Mouse (Mus musculus): ENCODE measurements around the gene Rnf181. TPM values are rescaled to one million over a fixed set of nuclear protein-coding genes. Genes with fewer than 3 reads are reported as not detected.

Rnf181 gene
- polyA plus RNA-seq, 1 experiment from 2014 or later: 116 TPM

DNA sequence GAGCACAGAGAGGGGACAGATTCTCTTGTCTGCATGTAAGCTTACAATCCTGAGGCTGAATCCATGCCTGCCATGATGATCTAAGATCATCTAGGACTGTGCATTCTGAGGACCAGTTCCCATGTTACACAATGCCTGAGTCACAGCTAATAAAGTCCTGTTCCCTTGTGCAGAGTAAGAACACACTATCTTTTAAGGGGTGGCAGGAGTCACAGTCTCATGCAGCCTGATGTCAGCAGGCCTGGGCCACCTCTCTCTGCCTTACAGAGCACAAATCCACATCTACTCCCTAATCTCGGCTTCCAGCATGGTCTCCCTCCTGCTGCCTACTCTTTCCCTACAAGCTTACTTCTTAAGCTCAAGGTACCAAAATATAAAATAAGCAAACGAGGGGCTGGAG lies 51.4 kb downstream of the Rnf181 start:
- no peak overlapping the region for H3K4me2 ChIP-seq
- no peak overlapping the region for H3K27ac ChIP-seq (ENCODE audit: low read depth)
- H3K36me3 ChIP-seq (ENCODE audit: insufficient read depth): peaks cover 55% of the 10 kb centered on the region
- H3K4me3 ChIP-seq (ENCODE audit: low read depth, low read length): no peak overlapping the region
- no peak for ATAC-seq (ENCODE audit: insufficient read depth)
- H3K9me3 ChIP-seq (ENCODE audit: low read depth, low read length): no peaks in the 10 kb centered on the region
- 72% methylated on average over 2 of the region's 2 CpGs for WGBS
- H3K27me3 ChIP-seq (ENCODE audit: insufficient read depth, low read length): no peaks in the 10 kb centered on the region
- no peak for TF ChIP-seq CTCF (IDR thresholded peaks at IDR 0.05; ENCODE audit: low read depth)
- no peaks in the 10 kb centered on the region for H3K4me1 ChIP-seq (ENCODE audit: insufficient read depth)
- no peak overlapping the region for H3K9ac ChIP-seq
- no peak for DNase-seq

DNA sequence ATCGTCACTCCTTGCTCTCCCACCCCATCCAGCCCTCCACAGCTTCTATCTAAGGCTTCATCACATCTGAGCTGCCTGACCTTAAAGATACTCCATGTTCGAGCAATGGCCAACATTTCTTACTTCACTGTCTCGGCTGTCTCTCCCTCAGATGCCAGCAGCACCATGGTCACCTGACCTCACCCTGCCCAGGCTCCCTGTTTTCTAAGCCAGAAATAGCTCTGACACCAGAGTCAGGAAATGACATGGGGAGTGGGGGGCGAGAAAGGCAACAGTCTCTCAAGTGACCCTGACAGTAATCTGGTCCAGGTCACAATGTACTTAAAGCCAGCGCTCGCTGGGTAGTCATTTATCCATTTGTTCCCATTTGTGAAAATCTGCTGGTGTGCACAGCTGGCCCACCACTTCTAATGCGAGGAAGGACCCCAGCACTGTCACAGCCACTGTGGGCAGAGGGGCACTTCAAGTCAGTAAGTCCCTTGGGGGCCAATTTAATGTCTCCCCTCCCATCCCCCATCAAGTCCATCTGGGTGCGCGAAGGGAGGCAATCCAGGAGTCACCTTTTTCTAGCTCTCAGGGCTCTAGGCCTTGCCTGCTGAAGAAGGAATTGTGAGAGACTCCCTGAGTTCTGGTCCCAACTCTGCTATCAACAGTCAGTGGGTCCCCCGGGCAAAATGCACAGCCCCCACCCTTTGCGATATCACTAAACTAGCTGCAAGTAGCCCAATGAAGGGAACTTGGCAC lies 53.5 kb downstream of the Rnf181 start:
- H3K36me3 ChIP-seq (ENCODE audit: insufficient read depth): peaks cover 35% of the 10 kb centered on the region
- H3K4me3 ChIP-seq (ENCODE audit: low read depth, low read length): no peak overlapping the region
- H3K27ac ChIP-seq (ENCODE audit: low read depth): no peak overlapping the region
- no peaks in the 10 kb centered on the region for H3K4me1 ChIP-seq (ENCODE audit: insufficient read depth)
- no peak overlapping the region for H3K4me2 ChIP-seq
- DNase-seq (no peak), ATAC-seq (ENCODE audit: insufficient read depth) (no peak)
- no peak for TF ChIP-seq CTCF (IDR thresholded peaks at IDR 0.05; ENCODE audit: low read depth)
- H3K9ac ChIP-seq: no peak overlapping the region
- WGBS: 84% methylated on average over 11 of the region's 11 CpGs
- no peaks in the 10 kb centered on the region for H3K27me3 ChIP-seq (ENCODE audit: insufficient read depth, low read length)
- H3K9me3 ChIP-seq (ENCODE audit: low read depth, low read length): no peaks in the 10 kb centered on the region

DNA sequence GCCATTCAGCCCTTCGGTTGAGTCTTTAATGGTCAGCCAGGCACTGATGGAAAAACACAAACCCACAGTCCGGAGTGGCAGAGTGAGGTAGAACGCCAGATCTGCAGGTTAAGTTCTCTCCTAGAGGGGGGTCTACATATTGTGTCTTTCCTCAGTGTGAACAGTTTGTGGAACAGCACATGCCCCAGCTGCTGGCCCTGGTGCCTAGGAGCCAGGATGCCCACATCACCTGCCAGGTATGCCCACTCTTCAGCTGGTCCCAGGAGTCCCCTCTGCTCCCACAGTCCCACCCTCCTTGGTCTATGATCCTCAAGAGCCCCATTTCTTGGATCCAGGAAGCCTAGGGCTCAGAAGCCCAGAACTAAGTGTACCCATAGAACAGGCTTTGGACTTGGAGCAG lies 54.6 kb downstream of the Rnf181 start:
- no peak overlapping the region for H3K9ac ChIP-seq
- no peaks in the 10 kb centered on the region for H3K27me3 ChIP-seq (ENCODE audit: insufficient read depth, low read length)
- H3K4me1 ChIP-seq (ENCODE audit: insufficient read depth): no peaks in the 10 kb centered on the region
- WGBS: 89% methylated on average over 3 of the region's 3 CpGs
- peaks cover 25% of the 10 kb centered on the region for H3K36me3 ChIP-seq (ENCODE audit: insufficient read depth)
- H3K27ac ChIP-seq (ENCODE audit: low read depth): no peak overlapping the region
- H3K4me2 ChIP-seq: no peak overlapping the region
- ATAC-seq (ENCODE audit: insufficient read depth) (no peak), DNase-seq (no peak)
- H3K4me3 ChIP-seq (ENCODE audit: low read depth, low read length): no peak overlapping the region
- no peak for TF ChIP-seq CTCF (IDR thresholded peaks at IDR 0.05; ENCODE audit: low read depth)
- no peaks in the 10 kb centered on the region for H3K9me3 ChIP-seq (ENCODE audit: low read depth, low read length)

Other genes starting within 250 kb of the Rnf181 start
- gene Atoh8, start 131.4 kb downstream of the Rnf181 start, polyA plus RNA-seq (2014; fragmentation: Nextera tagmentation; extraction: Ambion mirVana): 18.7 and 19.3 TPM in 2 replicates
- gene Sftpb, start 62.3 kb downstream of the Rnf181 start, polyA plus RNA-seq (2014; fragmentation: Nextera tagmentation; extraction: Ambion mirVana): 30.4 and 33.5 TPM in 2 replicates
- 69.0 and 73.7 TPM in 2 replicates for gene Usp39, start 21.8 kb downstream of the Rnf181 start, polyA plus RNA-seq (2014; fragmentation: Nextera tagmentation; extraction: Ambion mirVana)
- 25.5 and 29.7 TPM in 2 replicates for gene 0610030E20Rik, start 19.6 kb downstream of the Rnf181 start, polyA plus RNA-seq (2014; fragmentation: Nextera tagmentation; extraction: Ambion mirVana)
- gene Tmem150a, start 11.5 kb downstream of the Rnf181 start, polyA plus RNA-seq (2014; fragmentation: Nextera tagmentation; extraction: Ambion mirVana): 10.3 and 10.4 TPM in 2 replicates
- 31.0 and 31.2 TPM in 2 replicates for gene Vamp5, start 13.5 kb upstream of the Rnf181 start, polyA plus RNA-seq (2014; fragmentation: Nextera tagmentation; extraction: Ambion mirVana)
- 132 and 137 TPM in 2 replicates for gene Vamp8, start 23.7 kb upstream of the Rnf181 start, polyA plus RNA-seq (2014; fragmentation: Nextera tagmentation; extraction: Ambion mirVana)
- gene Ggcx, start 47.4 kb upstream of the Rnf181 start, polyA plus RNA-seq (2014; fragmentation: Nextera tagmentation; extraction: Ambion mirVana): 22.3 and 23.4 TPM in 2 replicates
- gene Mat2a, start 72.6 kb upstream of the Rnf181 start, polyA plus RNA-seq (2014; fragmentation: Nextera tagmentation; extraction: Ambion mirVana): 400 and 402 TPM in 2 replicates
- not detected in 2 replicates for gene Sh2d6, start 154.8 kb upstream of the Rnf181 start, polyA plus RNA-seq (2014; fragmentation: Nextera tagmentation; extraction: Ambion mirVana)
- 40.5 and 45.9 TPM in 2 replicates for gene Capg, start 177.4 kb upstream of the Rnf181 start, polyA plus RNA-seq (2014; fragmentation: Nextera tagmentation; extraction: Ambion mirVana)
- gene Elmod3, start 231.5 kb upstream of the Rnf181 start, polyA plus RNA-seq (2014; fragmentation: Nextera tagmentation; extraction: Ambion mirVana): 15.9 and 16.2 TPM in 2 replicates
- 17.2 and 18.4 TPM in 2 replicates for gene Retsat, start 231.5 kb upstream of the Rnf181 start, polyA plus RNA-seq (2014; fragmentation: Nextera tagmentation; extraction: Ambion mirVana)